Mouse (Mus musculus) liver, adult (tissue): Measurements from ENCODE around the gene Ptpn18.

Experiments
- GATA4 ChIP-seq: IDR thresholded peaks from 2 replicates; pipeline ENCODE4 v1.6.1; 2014; ENCODE audit warnings: mild to moderate bottlenecking, low read length; ENCODE audit not compliant: insufficient replicate concordance

The Ptpn18 gene

GRCm38 (mm10) chr1:34485461-34486188, 26.1 kb downstream of the Ptpn18 start:
- no peak for TF ChIP-seq GATA4

DNA sequence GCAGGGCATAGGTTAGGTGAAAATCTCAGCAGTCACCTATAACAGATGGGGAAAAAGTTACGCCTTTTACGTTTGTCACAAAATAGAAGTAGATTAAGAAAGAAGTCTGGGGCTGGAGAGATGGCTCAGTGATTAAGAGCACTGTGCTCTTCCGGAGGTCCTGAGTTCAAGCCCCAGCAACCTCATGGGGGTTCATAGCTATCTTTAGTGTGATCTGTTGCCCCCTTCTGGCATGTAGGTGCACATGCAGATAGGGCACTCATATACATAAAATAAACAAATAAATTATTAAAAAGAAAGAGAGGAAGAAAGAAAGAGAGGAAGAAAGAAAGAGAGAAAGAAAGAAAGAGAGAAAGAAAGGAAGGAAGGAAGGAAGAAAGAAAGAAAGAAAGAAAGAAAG, 27.8 kb downstream of the Ptpn18 start:
- TF ChIP-seq GATA4, result no peak

DNA sequence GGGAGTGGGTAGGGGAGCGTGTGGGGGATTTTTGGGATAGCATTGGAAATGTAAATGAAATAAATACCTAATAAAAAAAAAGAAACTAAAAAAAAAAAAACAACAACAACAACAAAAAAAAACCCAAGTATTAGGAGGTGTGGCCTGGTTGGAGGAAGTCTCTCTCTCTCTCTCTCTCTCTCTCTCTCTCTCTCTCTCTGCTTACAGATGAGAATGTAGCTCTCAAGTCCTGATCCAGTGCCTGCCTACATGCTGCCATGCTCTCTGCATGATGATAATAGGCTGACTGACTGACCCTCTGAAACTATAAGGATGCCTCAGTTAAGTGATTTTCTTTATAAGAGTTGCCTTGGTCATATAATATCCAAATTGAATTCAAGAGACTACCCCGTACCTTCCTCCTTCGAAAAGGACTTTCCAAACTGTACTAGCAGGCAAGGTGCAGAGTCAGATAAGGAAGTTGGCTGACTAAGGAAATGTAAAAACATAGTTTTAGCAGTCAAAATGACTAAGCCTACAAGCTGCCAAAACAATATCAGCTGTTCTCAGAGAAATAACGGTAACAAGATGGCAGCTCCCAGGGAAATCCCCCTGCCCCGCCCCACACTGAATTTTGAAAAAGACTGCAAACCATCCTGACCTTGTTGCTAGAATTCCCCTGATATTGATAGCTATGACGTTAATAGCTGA, 30.4 kb downstream of the Ptpn18 start:
- no peak for TF ChIP-seq GATA4

GRCm38 (mm10) chr1:34491480-34491879, 31.9 kb downstream of the Ptpn18 start:
- no peak for TF ChIP-seq GATA4

DNA sequence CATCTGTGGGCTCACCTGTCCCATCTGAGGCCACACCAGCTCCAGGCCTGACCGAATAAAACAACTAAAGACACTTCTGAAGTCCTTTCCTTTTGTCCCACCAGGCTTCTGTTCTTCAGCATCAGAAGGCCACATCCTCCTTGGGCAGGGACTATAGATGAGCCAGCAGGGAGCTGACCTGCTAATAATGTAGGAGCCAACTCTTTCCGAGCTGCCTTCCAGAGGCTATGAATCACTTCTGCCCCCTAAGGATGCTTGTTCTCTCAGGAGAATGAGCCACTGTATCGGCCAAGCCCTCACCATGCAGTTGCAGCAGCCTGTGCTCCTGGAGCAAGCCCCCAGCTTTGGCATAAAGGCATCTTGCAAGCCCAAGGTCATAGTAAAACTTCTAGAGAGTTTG, 43.4 kb downstream of the Ptpn18 start:
- TF ChIP-seq GATA4, result no peak

DNA sequence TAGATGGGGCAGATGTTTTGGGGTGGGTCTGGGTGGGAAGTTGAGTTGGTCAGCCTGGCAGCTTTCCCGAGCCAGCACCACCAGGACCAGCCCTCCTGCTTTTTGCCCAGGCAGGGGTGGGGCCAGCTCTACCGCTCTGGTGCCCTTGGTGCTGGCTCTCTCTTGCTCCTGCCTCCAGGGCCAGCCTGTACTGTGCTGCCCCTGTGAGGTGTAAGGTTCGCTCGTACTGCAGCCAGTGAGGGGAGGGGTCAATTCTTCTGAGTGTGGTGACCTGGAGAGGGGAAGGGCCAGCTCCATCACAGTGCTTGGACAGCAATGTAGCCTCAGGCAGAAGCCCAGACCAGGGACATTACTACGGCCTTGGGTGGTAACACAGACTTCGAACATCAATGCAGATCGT, 45.7 kb downstream of the Ptpn18 start:
- TF ChIP-seq GATA4, result no peak

DNA sequence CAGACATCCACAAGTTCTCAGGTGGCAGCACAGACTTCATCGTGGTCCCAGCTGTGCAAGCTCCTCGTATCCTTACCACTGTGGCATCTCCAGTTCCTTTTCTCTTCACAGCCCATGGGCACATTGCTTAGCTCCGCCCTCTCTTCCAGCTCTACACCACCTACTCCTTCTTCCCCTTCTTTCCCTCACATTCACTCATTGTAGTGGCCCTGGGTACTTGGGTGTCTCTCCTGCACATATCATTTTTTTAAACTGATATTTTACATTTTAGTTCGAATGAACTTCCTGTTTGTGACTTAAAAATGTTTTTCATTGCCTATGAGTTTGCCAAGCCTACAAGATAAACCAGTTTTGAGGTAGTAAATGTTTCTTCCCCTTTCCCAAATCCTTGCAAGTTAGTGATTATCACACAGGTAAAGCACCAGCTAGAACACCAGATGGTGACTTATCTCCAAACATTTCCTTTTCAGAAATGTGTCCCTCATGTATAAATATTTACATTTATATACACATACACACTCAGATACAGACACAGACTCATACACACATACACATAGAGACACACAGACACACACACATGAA, 46.5 kb downstream of the Ptpn18 start:
- TF ChIP-seq GATA4, result no peak

- no peak for TF ChIP-seq GATA4
Observed at GRCm38 (mm10) chr1:34507986-34508385, 48.4 kb downstream of the Ptpn18 start.

DNA sequence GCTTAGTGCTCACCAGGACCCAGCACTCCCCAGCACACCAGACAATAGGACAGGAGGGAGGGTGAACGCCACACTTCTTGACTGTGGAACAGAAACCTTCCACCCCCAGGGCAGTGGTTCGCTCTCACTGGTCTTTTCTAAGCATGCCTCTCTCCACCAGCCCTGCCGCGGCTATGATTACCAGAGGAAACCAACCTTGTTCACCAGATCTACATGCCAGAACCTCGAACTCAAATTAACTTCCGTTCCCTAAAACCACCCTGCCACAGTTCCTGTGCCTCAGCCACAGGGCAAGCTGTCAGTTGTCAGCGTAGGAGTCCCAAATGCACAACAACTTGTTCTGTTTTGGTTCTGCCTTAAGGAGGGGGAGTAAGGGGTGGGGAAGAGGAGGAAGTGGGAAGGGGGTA, 51.0 kb downstream of the Ptpn18 start:
- TF ChIP-seq GATA4, result no peak

DNA sequence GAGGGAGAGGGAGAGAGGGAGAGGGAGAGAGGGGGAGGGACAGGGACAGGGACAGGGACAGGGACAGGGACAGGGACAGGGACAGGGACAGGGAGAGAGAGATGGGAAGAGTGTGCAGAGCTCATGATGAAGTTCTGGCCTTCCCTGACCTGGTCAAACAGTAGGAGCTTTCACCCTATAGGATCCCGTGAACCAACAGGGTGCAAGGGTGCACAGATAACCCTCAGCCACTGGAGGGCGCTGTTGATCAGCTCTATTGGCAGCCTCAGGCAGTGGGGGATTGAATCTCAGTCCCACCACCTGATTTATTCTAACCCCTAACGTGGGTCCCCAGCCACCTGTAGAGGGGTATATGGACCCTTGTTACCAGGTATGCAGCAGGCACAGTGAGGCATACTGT, 51.5 kb downstream of the Ptpn18 start:
- no peak for TF ChIP-seq GATA4

GRCm38 (mm10) chr1:34513068-34513467, 53.5 kb downstream of the Ptpn18 start:
- TF ChIP-seq GATA4, result no peak

GRCm38 (mm10) chr1:34516595-34516994, 57.0 kb downstream of the Ptpn18 start:
- no peak for TF ChIP-seq GATA4

- no peak for TF ChIP-seq GATA4
Observed at GRCm38 (mm10) chr1:34518259-34518658, 58.7 kb downstream of the Ptpn18 start.

DNA sequence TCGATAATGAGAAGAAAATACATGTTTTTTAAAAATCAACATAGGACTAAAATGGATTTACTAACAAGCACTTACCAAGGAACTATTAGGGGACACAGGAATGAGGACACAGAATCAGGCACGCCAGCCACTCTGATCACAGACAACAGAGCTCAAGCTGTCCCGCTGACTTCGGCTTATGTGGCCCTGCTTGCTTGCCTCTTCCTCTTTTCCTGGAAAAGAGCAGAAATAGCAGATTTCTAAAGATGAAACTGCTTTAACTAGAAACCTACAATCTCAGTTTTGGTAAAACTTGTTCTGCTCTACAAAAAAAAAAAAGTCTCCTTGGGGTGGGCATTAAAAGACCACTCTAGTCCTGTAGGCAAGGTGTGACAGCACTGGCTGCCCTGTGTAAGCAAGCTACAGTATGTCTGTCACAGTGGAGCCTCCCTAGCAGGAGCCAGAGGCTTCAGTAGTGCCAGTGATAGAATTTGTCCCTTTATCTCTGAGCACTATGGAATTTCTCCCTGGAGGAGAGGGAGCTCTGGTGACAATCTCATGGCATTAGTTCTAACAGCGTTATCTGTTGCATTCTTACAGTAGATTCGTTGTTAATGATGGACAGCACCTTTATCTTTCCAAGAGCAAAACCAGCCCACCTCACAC, 62.8 kb downstream of the Ptpn18 start:
- TF ChIP-seq GATA4, result no peak

DNA sequence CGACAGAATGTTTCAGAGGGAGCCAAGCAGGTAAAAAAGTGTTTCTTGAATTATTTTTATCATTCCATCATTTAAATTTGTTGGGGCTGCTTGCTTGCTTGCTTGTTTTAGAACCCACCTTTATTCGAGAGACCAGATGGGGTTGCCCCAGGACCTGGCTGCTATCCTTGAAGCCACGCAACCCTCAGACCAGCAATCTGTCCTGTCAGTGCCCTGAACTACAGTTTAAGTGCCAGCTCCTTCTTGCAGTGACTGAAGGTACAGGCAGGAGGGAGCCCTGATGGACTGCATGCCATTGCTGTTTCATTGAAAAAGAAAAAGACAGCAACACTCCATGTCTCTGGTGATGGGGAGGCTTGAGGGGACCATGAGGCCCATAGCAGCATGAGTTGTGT, 63.3 kb downstream of the Ptpn18 start:
- TF ChIP-seq GATA4, result no peak

- no peak for TF ChIP-seq GATA4
Observed at GRCm38 (mm10) chr1:34523647-34524046, 64.1 kb downstream of the Ptpn18 start.
